Mouse (Mus musculus) cerebellum, adult 9-11 months (tissue): ENCODE measurements around the gene Mrps14.

ENCODE experiments used
- DNase-seq: peaks from one replicate; pipeline ENCODE4 v3.0.0; 2022

Gene Mrps14

DNA sequence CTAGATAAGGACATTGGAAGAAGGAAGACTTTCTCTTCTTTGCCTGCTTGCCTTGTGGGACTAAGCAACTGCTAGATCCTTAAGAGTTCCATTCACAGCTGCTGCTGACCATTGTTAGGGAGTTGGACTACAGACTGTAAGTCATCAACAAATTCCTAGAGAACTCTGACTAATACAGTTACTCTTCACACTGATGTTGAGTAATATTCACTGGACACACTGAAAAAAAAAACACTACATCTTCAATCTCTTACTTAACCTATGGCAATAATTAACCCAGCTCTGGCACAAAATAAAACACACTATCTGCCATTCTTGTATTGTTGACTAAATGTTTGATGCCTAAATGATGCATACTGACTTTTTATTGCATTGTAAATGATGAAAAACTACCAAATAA lies 32.8 kb downstream of the Mrps14 start:
- no peak for DNase-seq

DNA sequence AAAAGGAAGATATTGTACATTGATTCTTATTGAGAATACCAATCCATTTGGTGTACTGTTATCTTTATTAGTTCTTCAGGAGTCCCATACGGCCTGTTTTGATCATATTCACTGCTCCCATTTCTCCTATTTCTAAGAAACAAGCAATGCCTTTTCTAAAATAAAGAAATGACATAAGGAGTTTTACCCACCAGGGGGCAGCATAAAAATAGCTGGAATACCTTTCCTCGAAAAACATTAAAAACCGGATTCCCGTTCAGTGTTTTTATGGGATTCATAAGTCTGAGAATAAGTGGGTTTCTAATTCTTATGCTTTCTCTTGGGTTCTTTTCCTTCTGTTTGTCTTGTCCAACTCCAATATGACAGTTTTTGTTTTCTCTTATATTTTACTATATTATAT lies 36.0 kb downstream of the Mrps14 start:
- no peak for DNase-seq

DNA sequence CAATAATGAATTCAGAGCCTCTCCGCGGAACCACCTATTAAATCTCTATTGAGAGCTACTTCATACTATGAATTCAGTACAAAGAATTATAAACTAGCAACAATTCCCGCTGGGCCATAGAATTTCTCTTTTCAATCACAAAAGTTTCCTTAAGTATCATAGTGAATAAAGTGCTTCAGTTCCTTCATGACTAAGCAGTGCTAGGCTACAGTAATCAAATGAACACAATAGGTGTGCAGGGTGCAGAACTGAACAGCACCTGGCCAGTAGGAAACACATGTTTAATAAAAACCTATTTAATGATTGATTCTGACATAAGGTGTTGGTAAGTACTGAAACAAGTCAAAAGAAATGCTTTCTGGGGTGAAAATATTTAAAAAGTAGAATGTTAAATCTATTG lies 37.1 kb downstream of the Mrps14 start:
- no peak for DNase-seq

DNA sequence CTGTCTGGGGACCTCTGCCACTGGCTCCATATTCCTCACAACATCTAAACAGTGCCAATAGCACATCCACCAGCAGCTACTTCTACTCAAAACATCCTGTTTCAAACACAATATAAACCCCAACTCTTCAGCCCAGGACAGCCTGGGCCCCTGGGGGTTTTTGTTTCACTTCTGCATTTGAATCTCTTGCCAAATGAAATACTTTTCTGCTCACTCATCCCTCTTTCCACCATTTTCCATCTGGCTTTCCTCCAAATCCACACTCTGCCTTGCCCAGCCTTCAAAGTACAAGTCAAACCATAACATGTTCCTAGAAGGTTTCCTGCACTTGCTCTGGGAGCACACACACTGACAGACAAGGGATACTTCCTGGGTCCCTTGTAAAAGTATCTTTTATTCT lies 38.9 kb downstream of the Mrps14 start:
- DNase-seq: no peak

DNA sequence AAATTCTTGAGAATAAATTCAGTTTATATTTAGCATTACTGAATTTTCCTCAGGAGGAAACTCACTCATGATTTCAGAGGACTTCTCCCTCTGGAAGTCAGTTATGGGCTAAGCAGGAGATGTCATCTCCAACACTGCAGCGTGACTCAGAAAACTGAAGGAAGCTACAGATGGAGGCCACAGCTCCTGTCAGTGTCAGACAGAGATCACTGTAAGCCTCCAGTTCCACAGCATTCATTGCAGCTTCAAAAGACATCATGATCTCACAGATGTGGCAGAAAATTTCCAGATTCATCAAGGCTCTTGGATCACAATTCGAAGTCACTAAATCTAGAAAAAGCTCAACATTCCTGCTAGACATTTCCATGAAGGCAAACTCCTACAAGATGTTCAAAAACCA lies 43.0 kb downstream of the Mrps14 start:
- no peak for DNase-seq

DNA sequence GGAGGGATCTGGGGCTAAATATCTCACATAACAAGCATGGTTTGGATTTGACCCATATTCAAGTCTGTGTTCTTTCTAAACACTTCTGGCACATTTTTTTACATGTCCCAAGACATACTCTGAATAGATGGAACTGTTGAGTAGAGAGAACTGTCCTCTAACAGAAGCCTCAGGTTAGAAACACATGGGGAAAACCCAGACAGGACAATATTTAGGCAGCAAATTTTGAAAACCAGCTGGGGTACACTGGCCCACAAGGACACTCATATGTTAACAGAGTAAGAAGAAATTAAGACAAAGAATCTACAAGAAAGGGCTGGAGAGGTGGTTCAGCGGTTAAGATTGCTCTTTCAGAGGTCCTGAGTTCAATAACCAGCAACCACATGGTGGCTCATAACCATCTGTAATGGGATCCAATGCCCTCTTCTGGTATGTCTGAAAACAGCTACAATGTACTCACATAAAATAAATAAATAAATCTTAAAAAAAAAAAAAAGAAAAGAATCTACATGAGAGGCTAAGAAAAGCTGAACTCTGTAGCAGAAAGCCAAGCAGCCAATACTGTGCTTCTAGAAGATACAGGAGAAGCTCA lies 43.9 kb downstream of the Mrps14 start:
- no peak for DNase-seq

DNA sequence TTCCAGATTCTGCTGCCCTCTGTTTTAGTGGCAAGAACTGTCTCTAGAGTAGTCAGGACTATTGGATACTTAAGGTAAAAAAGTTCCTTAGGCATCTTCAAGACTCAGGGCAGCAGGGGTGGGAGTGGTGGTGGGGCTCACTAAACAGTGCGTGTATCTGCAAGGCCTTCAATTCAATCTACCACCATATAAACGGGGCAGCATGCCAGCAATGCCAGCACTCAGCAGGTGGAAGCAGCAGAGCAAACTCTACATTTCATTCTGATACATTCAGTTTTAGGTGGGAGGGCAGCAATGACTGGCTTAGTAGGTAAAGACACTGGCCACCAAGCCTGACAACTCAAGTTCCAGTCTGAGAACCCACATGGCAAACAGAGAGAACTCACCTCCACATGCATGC lies 45.1 kb downstream of the Mrps14 start:
- no peak for DNase-seq

DNA sequence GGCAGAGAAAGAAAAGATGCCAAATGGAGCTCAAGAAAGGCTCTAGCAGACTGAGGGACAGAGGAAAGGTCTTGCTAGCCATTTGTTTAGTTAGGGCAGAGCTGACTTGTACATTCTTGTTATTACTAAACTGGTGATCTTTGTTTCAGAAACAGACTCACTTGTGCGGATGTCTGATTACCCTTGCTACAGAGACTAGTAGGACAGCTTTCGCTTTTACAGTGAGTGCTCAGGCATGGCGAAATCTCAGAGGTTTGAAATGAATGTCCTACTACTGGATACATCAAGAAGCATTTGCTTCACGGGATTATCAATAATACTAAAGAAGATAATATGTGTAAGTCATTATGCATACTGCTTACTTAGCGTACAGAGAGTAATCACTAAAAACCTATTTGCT lies 49.7 kb downstream of the Mrps14 start:
- no peak for DNase-seq

DNA sequence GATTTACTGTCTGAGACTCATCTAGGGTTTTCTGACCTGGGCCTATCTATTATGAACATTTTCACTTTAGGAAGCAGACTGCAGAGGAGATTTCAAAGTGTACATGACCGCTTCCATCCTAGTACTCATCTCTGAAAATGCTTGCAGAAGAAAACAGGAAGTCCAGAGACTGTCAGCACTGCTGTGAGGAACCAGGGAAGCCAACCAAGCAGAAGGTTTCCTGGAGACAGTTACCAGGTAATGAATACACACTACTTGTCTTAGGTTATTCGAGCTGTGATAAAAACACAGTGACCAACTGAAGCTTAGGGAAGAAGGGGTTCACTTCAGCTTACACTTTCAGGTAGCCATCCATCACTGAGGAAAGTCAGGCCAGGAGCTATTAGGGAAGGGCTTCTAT lies 50.9 kb downstream of the Mrps14 start:
- DNase-seq: no peak

DNA sequence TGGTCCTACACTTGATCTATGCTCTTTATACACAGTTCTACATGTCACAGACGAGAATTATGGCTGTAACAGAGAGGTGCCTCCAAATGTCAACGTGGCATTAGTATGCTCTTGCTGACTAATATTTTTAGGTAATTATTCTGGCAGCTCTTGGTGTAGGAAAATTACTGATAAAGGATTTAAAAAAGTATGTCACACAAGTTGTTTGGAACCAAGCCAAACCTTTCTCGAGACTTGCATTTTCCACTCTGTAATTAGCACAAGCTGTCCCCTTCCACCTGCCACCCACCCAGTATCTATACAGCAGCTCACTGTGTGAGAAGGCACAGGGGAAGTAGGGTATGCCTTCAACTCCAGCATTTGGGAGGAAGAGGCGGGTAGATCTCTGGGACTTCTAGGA lies 51.8 kb downstream of the Mrps14 start:
- DNase-seq: no peak

DNA sequence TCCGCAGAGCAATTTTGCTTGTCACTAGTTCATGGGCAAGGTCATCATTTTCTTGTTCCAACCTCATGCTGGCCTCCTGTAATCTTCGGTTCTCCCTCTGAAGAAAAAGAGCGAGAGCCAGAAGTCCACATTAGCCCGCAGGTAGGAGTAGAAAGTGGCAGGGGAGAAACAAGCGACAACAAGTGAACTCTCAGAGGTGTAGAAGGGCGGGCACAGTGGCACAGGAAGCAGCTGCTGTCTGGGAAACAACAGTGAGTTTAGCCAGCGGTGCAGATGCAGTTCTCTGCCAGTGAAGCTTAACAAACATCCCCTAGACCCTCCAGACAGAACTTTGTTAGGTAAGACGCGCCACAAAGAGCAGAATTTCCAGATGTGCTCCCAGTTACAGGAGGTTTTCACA lies 52.5 kb downstream of the Mrps14 start:
- DNase-seq: no peak

DNA sequence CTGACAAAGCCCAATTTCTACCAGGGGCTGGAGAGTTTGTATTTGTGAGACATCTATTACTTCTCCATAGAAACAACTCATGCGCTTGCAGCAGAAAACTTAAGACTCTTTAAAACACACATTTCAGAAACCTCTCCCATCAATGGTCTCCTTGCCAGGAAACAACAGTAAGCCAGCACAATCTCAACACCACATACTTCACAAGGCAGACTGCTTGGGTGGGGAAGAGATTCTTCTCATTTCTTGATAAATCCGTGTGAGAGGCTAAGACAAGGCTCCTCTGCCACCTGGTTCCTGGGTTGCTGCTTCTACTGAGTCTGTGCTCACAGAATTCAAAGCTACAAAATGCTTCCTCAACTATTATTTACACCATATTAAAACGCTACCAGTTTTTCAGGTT lies 54.8 kb downstream of the Mrps14 start:
- DNase-seq: no peak

DNA sequence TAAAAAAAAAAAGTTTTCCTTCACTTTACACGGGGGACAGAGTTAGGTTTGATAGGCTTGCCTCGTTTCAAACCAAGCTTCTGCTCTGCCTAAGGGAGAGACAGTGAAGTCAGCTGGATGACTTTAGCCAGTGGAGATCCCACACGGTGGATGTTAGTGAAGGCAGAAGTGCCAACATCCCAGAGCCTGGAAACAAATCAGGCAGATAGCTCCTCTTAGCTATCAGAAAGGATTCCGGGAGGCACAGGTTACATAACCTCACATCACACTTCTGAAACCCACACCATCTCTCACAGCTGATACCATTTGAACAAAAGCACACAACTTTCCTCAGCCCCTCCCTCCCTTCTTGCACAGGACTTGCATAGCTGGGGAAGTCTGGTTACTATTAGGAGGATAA lies 55.8 kb downstream of the Mrps14 start:
- no peak for DNase-seq

DNA sequence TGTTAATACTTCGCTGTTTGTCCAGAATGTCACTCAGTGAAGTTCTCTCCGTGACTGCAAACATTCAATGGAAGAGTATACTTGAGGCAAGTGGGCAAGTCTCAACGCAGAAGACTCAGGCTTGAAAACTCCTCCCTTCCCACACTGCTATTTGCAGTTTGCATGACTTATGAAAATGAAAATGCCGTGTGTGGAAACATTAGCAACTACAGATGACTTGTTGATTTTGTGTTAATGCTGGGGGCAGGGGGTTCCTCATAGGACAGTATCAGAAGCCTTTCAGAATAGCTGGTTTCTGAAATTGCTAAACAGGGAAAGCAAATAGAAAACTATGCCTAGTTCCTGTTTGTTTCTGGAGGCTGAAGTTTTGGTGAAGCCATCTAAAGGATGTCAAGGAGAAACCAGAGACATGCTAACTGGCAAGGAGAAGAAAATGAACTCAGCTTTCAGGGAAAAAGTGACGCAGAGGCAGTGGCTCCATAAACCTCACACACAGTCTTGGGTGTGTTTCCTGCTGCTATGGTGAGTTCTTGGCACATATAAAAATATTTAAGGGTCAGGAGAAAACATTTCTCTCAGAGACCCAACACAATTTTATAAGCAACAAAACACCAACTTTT lies 56.5 kb downstream of the Mrps14 start:
- DNase-seq: no peak
